ENCODE assay signal across 10 mouse cellular contexts in the genomic region with DNA sequence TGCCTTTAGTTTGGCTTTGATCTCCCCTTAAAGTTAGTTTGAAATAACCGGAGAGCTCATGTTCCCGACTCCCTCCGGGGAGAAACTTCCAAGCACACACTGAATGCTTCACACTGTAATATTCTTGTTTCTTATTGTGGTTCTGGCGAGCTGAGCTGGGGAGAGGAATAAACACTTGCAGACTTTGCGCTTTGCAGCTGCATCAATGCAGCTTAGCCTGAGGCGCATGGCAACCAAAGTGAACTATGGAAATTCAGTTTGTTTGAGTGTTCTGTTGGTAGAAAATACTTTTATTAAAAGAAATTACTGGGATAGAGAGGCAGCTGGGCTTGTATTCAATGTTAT.
DNase-seq lines count a peak whose midpoint lies in the region; ATAC-seq and TF ChIP-seq lines count a peak whose summit lies in the region.
"Had no signal": no experiment of that assay in that cellular context is flagged by ENCODE, and none has a peak within 500 bp of the region (broad histone marks: within the 10 kb centered on the region; RNA-seq: fewer than 3 reads in every experiment).

No protein-coding gene starts in this region.

- no peak for TF ChIP-seq POLR2A in heart, adult 2 months (IDR thresholded peaks at IDR 0.05; ENCODE audit: insufficient read depth, low read depth, low read length)
- no peak for TF ChIP-seq POLR2A in brain, embryonic 14.5 days (IDR thresholded peaks at IDR 0.05; ENCODE audit: borderline replicate concordance, extremely low read depth, insufficient read depth, insufficient read length, poor library complexity, severe bottlenecking)

- H3K27ac ChIP-seq in heart, embryonic 13.5 days (replicated peaks), result no peak overlapping the region
- no peak overlapping the region for H3K27ac ChIP-seq in heart, adult 2 months
- peak overlapping the region; percentile 87 for H3K27ac ChIP-seq in hindbrain, embryonic 10.5 days
- H3K27ac ChIP-seq in midbrain, embryonic 13.5 days, result peak overlapping the region; percentile 75

- WGBS in heart, embryonic 13.5 days, result 66% methylated on average over 6 of the region's 6 CpGs
- 74% methylated on average over 6 of the region's 6 CpGs for WGBS in heart, adult 2 months
- 24% methylated on average over 6 of the region's 6 CpGs for WGBS in hindbrain, embryonic 10.5 days
- WGBS in midbrain, embryonic 13.5 days, result 9% methylated on average over 6 of the region's 6 CpGs

- H3K4me1 ChIP-seq in heart, embryonic 13.5 days, result peaks cover 15% of the 10 kb centered on the region
- H3K4me1 ChIP-seq in heart, adult 2 months (ENCODE audit: control insufficient read depth, insufficient read depth, low read length), result peaks cover 3% of the 10 kb centered on the region
- peaks cover 50% of the 10 kb centered on the region for H3K4me1 ChIP-seq in hindbrain, embryonic 10.5 days (replicated peaks)
- peaks cover 34% of the 10 kb centered on the region for H3K4me1 ChIP-seq in midbrain, embryonic 13.5 days (replicated peaks)
- H3K4me1 ChIP-seq: megakaryocyte, embryonic 14.5 days had no signal

- H3K4me2 ChIP-seq in heart, embryonic 13.5 days, result peak overlapping the region; percentile 13; the same call in 1 of the 2 replicates
- H3K4me2 ChIP-seq in midbrain, embryonic 13.5 days (replicated peaks), result peak overlapping the region; percentile 58

- no peak for DNase-seq in heart, adult 2 months
- DNase-seq in brain, embryonic 14.5 days (ENCODE audit: low read depth), result peak; percentile 78
- peak; percentile 20 for DNase-seq in hindbrain, embryonic 10.5 days (ENCODE audit: low spot score)
- DNase-seq in frontal cortex, postnatal 10 days (ENCODE audit: low spot score in 2 of 2), result no peak
- DNase-seq in left cerebral cortex, postnatal 36 days (ENCODE audit: low spot score in 2 of 2), result no peak
- no peak for DNase-seq in thymus, adult 18-20 months

- H3K9me3 ChIP-seq in heart, embryonic 13.5 days, result no peaks in the 10 kb centered on the region
- no peaks in the 10 kb centered on the region for H3K9me3 ChIP-seq in hindbrain, embryonic 10.5 days
- H3K9me3 ChIP-seq in midbrain, embryonic 13.5 days, result no peaks in the 10 kb centered on the region

- no peak for ATAC-seq in heart, embryonic 13.5 days (ENCODE audit: extremely low read depth, insufficient number of reproducible peaks, low FRiP score, low TSS enrichment)
- no peak for ATAC-seq in midbrain, embryonic 13.5 days
- ATAC-seq: inflammation-experienced regulatory T-cells, adult 6 months had no signal

- intact Hi-C loops in heart, adult 2 months (cut with DNase I), result no loop called here
- intact Hi-C loops in left cerebral cortex, postnatal 36 days (cut with DNase I), result no loop called here

- TF ChIP-seq CTCF in heart, adult 2 months (IDR thresholded peaks at IDR 0.05), result no peak
- TF ChIP-seq CTCF in brain, embryonic 14.5 days (IDR thresholded peaks at IDR 0.05; ENCODE audit: borderline replicate concordance, extremely low read depth, insufficient read depth, insufficient read length), result no peak

- TF ChIP-seq EP300 in heart, adult 2 months (IDR thresholded peaks at IDR 0.05; ENCODE audit: insufficient read depth, low read depth, low read length), result no peak

- no peaks in the 10 kb centered on the region for H3K27me3 ChIP-seq in heart, embryonic 13.5 days (replicated peaks)
- H3K27me3 ChIP-seq in heart, adult 2 months (ENCODE audit: control insufficient read depth, insufficient read depth, low read length), result no peaks in the 10 kb centered on the region
- H3K27me3 ChIP-seq in hindbrain, embryonic 10.5 days (ENCODE audit: insufficient read depth, poor library complexity, severe bottlenecking), result no peaks in the 10 kb centered on the region
- H3K27me3 ChIP-seq in midbrain, embryonic 13.5 days, result no peaks in the 10 kb centered on the region
- H3K27me3 ChIP-seq: megakaryocyte, embryonic 14.5 days had no signal

- H3K9ac ChIP-seq in heart, embryonic 13.5 days, result no peak overlapping the region
- no peak overlapping the region for H3K9ac ChIP-seq in heart, adult 2 months (ENCODE audit: low read depth, low read length)
- H3K9ac ChIP-seq in midbrain, embryonic 13.5 days (replicated peaks), result peak overlapping the region; percentile 54

- no peak overlapping the region for H3K4me3 ChIP-seq in heart, embryonic 13.5 days
- H3K4me3 ChIP-seq in heart, adult 2 months, result no peak overlapping the region
- peak overlapping the region; percentile 52 for H3K4me3 ChIP-seq in hindbrain, embryonic 10.5 days
- H3K4me3 ChIP-seq in midbrain, embryonic 13.5 days (replicated peaks), result peak overlapping the region; percentile 35
- H3K4me3 ChIP-seq: megakaryocyte, embryonic 14.5 days had no signal

- no peaks in the 10 kb centered on the region for H3K36me3 ChIP-seq in heart, embryonic 13.5 days
- H3K36me3 ChIP-seq in heart, adult 2 months (ENCODE audit: control insufficient read depth, insufficient read depth, low read length), result peaks cover 4% of the 10 kb centered on the region
- H3K36me3 ChIP-seq in hindbrain, embryonic 10.5 days, result no peaks in the 10 kb centered on the region; the same call in 1 of the 2 replicates
- no peaks in the 10 kb centered on the region for H3K36me3 ChIP-seq in midbrain, embryonic 13.5 days

- H3K79me2 ChIP-seq in heart, adult 2 months (replicated peaks; ENCODE audit: control insufficient read depth, insufficient read depth, low read length), result no peaks in the 10 kb centered on the region; the same call in 1 of the 2 replicates

Comparison
In these comparisons a context has a peak if more than half of its experiments do, and no peak if none do; other contexts are left out.
1. H3K27ac ChIP-seq: peak in hindbrain, embryonic 10.5 days (single experiment) and midbrain, embryonic 13.5 days (single experiment); none in heart, embryonic 13.5 days (single experiment) and heart, adult 2 months (single experiment).
2. H3K4me3 ChIP-seq: peak in hindbrain, embryonic 10.5 days (single experiment) and midbrain, embryonic 13.5 days (single experiment); none in heart, embryonic 13.5 days (single experiment) and heart, adult 2 months (single experiment).
3. DNase-seq: peak in brain, embryonic 14.5 days (single experiment) and hindbrain, embryonic 10.5 days (single experiment); none in heart, adult 2 months (0 of 2), frontal cortex, postnatal 10 days (0 of 2), left cerebral cortex, postnatal 36 days (0 of 2) and thymus, adult 18-20 months (0 of 2).